Mouse (Mus musculus) left cerebral cortex, adult 2 months (tissue): ENCODE data around the gene Schip1. TPM values are rescaled to one million over a fixed set of nuclear protein-coding genes. Genes with fewer than 3 reads are reported as not detected.

ENCODE experiments used
- DNase-seq, 2 experiments: peaks; one replicate each; pipeline ENCODE4 v3.0.0; 2021 to 2022; ENCODE audit warnings: low spot score in 2 of 2, mixed read lengths in 1 of 2; ENCODE audit errors: extremely low spot score in 1 of 2
- H3K27ac ChIP-seq: fragments of 200-600 bp; 2 replicates; pipeline ENCODE4 v1.8.1; 2022
- H3K4me3 ChIP-seq: fragments of 200-600 bp; 2 replicates; pipeline ENCODE4 v1.8.1; 2022
- CTCF ChIP-seq: fragments of 200-600 bp; IDR thresholded peaks from 2 replicates; pipeline ENCODE4 v1.8.1; 2022; ENCODE audit warnings: antibody characterized with exemption, mild to moderate bottlenecking, moderate library complexity
- intact Hi-C: fragments of 180-260 bp; cut with DNase I; formaldehyde crosslinking; loops from one replicate; pipeline ENCODE4 v1.15.1; 2025
- total RNA-seq, 2 experiments: library from RNA; stranded (reverse); gene quantifications; 2 replicates each; pipeline ENCODE4 v1.2.3; 2021

Schip1 gene
- total RNA-seq, 2 experiments from 2014 or later: 261 to 282 TPM

GRCm38 (mm10) chr3:68623036-68623435 is 558.4 kb downstream of the Schip1 start:
- no peak overlapping the region for H3K27ac ChIP-seq
- intact Hi-C loops: no loop called here
- DNase-seq: no peak
- no peak for TF ChIP-seq CTCF
- H3K4me3 ChIP-seq: no peak overlapping the region

DNA sequence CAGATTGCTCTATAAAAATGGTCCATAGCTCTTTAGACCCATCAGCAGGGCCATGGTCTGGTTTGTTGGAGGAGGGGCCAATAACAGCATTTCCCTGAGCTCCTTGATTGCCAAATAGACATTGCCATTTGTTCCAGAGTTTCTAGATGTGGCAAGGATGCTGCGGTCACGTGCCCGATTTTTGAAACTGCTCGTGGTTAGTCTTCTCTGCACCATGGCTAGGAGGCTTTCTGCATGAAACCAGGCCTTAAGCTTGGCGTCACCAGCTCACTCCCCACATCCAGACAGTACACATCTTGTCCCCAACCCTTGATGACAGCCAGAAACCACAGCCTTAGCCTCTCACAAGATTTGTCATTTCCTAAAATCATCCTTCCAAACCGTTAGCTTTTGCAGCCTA is 559.9 kb downstream of the Schip1 start:
- no peak overlapping the region for H3K4me3 ChIP-seq
- no peak overlapping the region for H3K27ac ChIP-seq
- no peak for DNase-seq
- intact Hi-C loops: no loop called here
- no peak for TF ChIP-seq CTCF

DNA sequence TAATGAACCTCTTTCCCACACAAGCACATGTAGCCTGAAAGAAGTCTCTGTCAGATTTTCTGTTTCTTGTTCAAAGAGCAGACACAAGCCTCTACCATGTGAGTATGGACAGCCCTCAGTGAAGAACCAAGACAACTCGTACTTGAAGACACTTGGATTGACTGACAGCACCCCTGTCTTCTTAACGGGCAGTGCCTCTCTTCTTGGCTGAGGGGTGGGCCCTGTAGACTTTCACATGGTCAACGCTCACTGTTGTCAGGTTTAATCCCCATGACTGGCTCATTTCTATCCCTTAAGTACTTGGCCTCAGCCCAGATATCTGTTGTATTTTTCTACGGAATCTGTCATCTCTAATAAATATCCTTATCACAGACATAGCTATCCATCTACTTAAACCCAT is 565.7 kb downstream of the Schip1 start:
- DNase-seq: no peak
- no peak overlapping the region for H3K4me3 ChIP-seq
- no peak for TF ChIP-seq CTCF
- H3K27ac ChIP-seq: no peak overlapping the region
- intact Hi-C loops: no loop called here

DNA sequence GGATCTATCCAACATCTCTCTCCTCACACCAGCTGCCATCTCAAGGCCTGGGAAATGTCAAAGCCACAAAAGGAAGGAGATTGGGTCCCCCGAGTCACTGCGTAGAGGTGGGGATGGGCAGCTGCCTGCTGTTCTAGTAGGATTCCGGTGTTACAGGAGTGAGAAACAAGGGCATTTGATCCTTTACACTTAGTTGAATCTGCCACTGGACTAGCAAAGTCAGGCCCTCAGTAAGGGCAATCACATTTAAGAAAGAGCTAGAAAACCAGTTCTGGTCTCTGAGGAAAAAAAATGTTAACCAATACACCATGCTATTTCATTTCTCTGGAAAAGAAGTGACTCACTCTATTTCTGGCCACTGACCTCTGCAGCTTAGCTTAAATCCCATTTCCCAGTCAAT is 566.2 kb downstream of the Schip1 start:
- H3K27ac ChIP-seq: no peak overlapping the region
- intact Hi-C loops: no loop called here
- no peak for TF ChIP-seq CTCF

GRCm38 (mm10) chr3:68632714-68633113 is 568.1 kb downstream of the Schip1 start:
- Histone ChIP-seq H3K27ac (no peak overlapping the region), H3K4me3 (no peak overlapping the region)
- DNase-seq: no peak
- no peak for TF ChIP-seq CTCF
- intact Hi-C loops: no loop called here

More for the DNA sequence above, 566.2 kb downstream of the Schip1 start:
- no peak overlapping the region for H3K4me3 ChIP-seq
- no peak for DNase-seq

GRCm38 (mm10) chr3:68633577-68633976 is 569.0 kb downstream of the Schip1 start:
- no peak overlapping the region for H3K4me3 ChIP-seq

DNA sequence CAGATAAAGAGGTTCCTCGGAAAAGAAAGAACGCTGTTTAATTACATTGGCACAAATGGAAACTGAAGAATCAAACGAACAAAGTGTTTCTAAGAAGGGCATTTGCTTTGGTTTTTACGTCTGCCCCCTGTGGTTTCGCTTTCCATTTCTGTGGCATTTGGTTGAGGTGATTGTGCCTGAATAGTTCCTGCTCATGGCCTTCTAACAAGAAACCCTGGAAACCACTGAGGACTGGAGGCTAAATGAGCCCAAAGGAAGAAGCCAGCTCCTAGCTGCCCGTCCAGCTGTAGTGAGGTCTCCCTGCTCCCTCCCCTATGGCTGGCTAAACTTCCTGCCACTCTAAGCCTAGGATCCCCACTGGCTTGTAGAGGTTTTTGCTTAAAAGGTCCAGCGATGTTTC is 573.4 kb downstream of the Schip1 start:
- intact Hi-C loops: no loop called here
- TF ChIP-seq CTCF: no peak
- no peak for DNase-seq
- no peak overlapping the region for H3K27ac ChIP-seq
- no peak overlapping the region for H3K4me3 ChIP-seq

More at GRCm38 (mm10) chr3:68633577-68633976, 569.0 kb downstream of the Schip1 start:
- no peak for DNase-seq
- H3K27ac ChIP-seq: no peak overlapping the region
- no peak for TF ChIP-seq CTCF
- intact Hi-C loops: no loop called here

- no peak overlapping the region for H3K27ac ChIP-seq
- no peak for DNase-seq
- intact Hi-C loops: no loop called here
- no peak for TF ChIP-seq CTCF
- no peak overlapping the region for H3K4me3 ChIP-seq
Measured at GRCm38 (mm10) chr3:68638703-68639102, 574.1 kb downstream of the Schip1 start.

- DNase-seq: no peak
- H3K4me3 ChIP-seq: no peak overlapping the region
- no peak overlapping the region for H3K27ac ChIP-seq
- no peak for TF ChIP-seq CTCF
- intact Hi-C loops: loop anchor here (10.0 kb wide), 1 partner anchor 312 kb away; no protein-coding TSS in a partner anchor
Measured at GRCm38 (mm10) chr3:68642935-68643334, 578.3 kb downstream of the Schip1 start.

GRCm38 (mm10) chr3:68646387-68647130 is 582.0 kb downstream of the Schip1 start:
- H3K27ac ChIP-seq: no peak overlapping the region
- no peak overlapping the region for H3K4me3 ChIP-seq
- DNase-seq: no peak
- peak; percentile 69 for TF ChIP-seq CTCF
- intact Hi-C loops: loop anchor here (2.0 to 10.0 kb wide), 2 partner anchors 62 to 308 kb away; no protein-coding TSS in a partner anchor

DNA sequence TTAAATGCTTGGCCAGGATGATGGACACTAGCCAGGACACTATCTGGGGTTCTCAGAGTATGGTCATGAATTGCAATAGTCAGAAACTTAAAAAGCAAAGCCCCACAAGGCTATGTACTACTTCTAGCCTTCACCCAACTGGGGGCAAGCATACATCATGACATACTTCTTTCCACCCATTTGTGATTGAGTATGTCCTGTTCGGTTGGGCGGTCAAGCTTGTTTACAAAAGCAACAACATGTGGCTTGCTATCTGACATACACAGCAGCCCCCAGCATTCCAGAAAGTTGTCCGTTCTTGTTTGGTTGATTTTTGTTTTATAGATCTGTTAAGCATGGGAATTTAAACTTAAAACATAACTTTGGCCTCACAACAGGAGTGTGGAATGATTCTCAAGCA is 582.7 kb downstream of the Schip1 start:
- intact Hi-C loops: loop anchor here (2.0 to 10.0 kb wide), 2 partner anchors 62 to 308 kb away; no protein-coding TSS in a partner anchor

DNA sequence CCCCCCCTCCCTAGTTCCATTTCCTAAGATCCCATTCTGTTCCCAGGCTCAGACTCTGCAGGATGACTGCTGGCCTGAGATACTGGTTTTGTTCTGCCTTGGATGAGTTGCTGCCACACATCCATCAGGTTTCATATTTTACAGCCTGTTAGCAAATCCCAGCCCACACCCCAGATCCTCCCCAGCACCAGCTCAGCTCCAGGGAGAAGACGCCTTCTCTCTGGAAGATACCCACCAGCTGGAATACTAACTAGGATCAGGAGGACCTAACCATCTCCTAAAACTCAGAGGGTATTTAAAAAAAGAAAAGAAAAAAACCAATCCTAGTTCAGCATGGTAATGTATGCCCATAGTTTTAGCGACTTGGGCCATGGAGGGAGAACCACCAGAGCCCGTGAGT is 585.6 kb downstream of the Schip1 start:
- intact Hi-C loops: no loop called here
- Histone ChIP-seq H3K4me3 (no peak overlapping the region), H3K27ac (0 out of 2 replicates have a peak overlapping the region, but pooled peaks have one; percentile 44)
- TF ChIP-seq CTCF: no peak
- DNase-seq: no peak

More for the DNA sequence above, 582.7 kb downstream of the Schip1 start:
- no peak for TF ChIP-seq CTCF
- no peak overlapping the region for H3K27ac ChIP-seq
- DNase-seq: no peak
- H3K4me3 ChIP-seq: no peak overlapping the region
